Comparison of ENCODE assay signal across 9 mouse cellular contexts in genomic region chr11:43548148-43548547, GRCm38 (mm10). TPM values are rescaled to one million over a fixed set of nuclear protein-coding genes. Genes with fewer than 3 reads are reported as not detected.
A peak's percentile ranks its signal among the peaks of the same experiment; 100 is the strongest.
DNase-seq lines count a peak whose midpoint lies in the region; ATAC-seq and TF ChIP-seq lines count a peak whose summit lies in the region.
"Had no signal": no experiment of that assay in that cellular context is flagged by ENCODE, and none has a peak within 500 bp of the region (broad histone marks: within the 10 kb centered on the region; RNA-seq: fewer than 3 reads in every experiment).

No protein-coding gene starts in this region.

- no peak overlapping the region for H3K9ac ChIP-seq in forebrain, embryonic 15.5 days (replicated peaks)
- no peak overlapping the region for H3K9ac ChIP-seq in lung, postnatal 0 days (replicated peaks; ENCODE audit: low read depth)

- H3K4me2 ChIP-seq in forebrain, embryonic 15.5 days (replicated peaks), result no peak overlapping the region
- H3K4me2 ChIP-seq in lung, postnatal 0 days (replicated peaks; ENCODE audit: low read depth, low read length), result no peak overlapping the region

- H3K4me3 ChIP-seq in forebrain, embryonic 15.5 days, result no peak overlapping the region
- H3K4me3 ChIP-seq in hindbrain, embryonic 10.5 days, result no peak overlapping the region
- H3K4me3 ChIP-seq in lung, postnatal 0 days (ENCODE audit: low read depth, low read length), result no peak overlapping the region

- no peak for TF ChIP-seq EP300 in lung, postnatal 0 days (IDR thresholded peaks at IDR 0.05)

- no peaks in the 10 kb centered on the region for H3K9me3 ChIP-seq in forebrain, embryonic 15.5 days
- no peaks in the 10 kb centered on the region for H3K9me3 ChIP-seq in hindbrain, embryonic 10.5 days
- no peaks in the 10 kb centered on the region for H3K9me3 ChIP-seq in lung, postnatal 0 days (ENCODE audit: low read length)

- WGBS in forebrain, embryonic 15.5 days, result 7% methylated on average over 7 of the region's 7 CpGs
- 39% methylated on average over 7 of the region's 7 CpGs for WGBS in hindbrain, embryonic 10.5 days
- 15% methylated on average over 7 of the region's 7 CpGs for WGBS in lung, postnatal 0 days

- H3K27ac ChIP-seq in forebrain, embryonic 15.5 days (replicated peaks), result peak overlapping the region; percentile 69
- H3K27ac ChIP-seq in hindbrain, embryonic 10.5 days, result peak overlapping the region; percentile 84
- peak overlapping the region; percentile 76 for H3K27ac ChIP-seq in lung, postnatal 0 days (ENCODE audit: low read length)

- no peaks in the 10 kb centered on the region for H3K27me3 ChIP-seq in forebrain, embryonic 15.5 days
- H3K27me3 ChIP-seq in hindbrain, embryonic 10.5 days (ENCODE audit: insufficient read depth, poor library complexity, severe bottlenecking), result no peaks in the 10 kb centered on the region
- no peaks in the 10 kb centered on the region for H3K27me3 ChIP-seq in lung, postnatal 0 days (replicated peaks; ENCODE audit: insufficient read depth, low read length)

- no peaks in the 10 kb centered on the region for H3K36me3 ChIP-seq in forebrain, embryonic 15.5 days
- H3K36me3 ChIP-seq in hindbrain, embryonic 10.5 days, result peaks cover 65% of the 10 kb centered on the region
- no peaks in the 10 kb centered on the region for H3K36me3 ChIP-seq in lung, postnatal 0 days (ENCODE audit: insufficient read depth, low read length)

- peak; percentile 86 for ATAC-seq in forebrain, embryonic 15.5 days (replicated peaks)
- ATAC-seq in lung, postnatal 0 days, result peak; percentile 71
- no peak for ATAC-seq in activated CD4-positive, CD25-positive, alpha-beta regulatory T cell, adult 4 months

- TF ChIP-seq CTCF in lung, postnatal 0 days (IDR thresholded peaks at IDR 0.05), result no peak

- peak; percentile 65 for DNase-seq in layer of hippocampus, adult 11-12 months (ENCODE audit: low spot score)
- DNase-seq in layer of hippocampus, adult 9-10 months (ENCODE audit: low spot score), result no peak
- DNase-seq in hindbrain, embryonic 10.5 days (ENCODE audit: low spot score), result peak; percentile 57
- peak; percentile 64 to 68 for DNase-seq in layer of hippocampus, postnatal 36 days
- DNase-seq in lung, postnatal 0 days (ENCODE audit: low spot score), result peak; percentile 77
- peak; percentile 37 for DNase-seq in right cerebral cortex, postnatal 25 days

- H3K4me1 ChIP-seq in forebrain, embryonic 15.5 days, result peaks cover 33% of the 10 kb centered on the region
- peaks cover 78% of the 10 kb centered on the region for H3K4me1 ChIP-seq in hindbrain, embryonic 10.5 days (replicated peaks)
- H3K4me1 ChIP-seq in lung, postnatal 0 days (ENCODE audit: insufficient read depth, low read depth, low read length), result peaks cover 20% of the 10 kb centered on the region; the same call in 1 of the 2 replicates

RNA-seq across cellular contexts. Expression of gene Ccnjl, which starts 19.6 kb away (rescaled TPM):
- 11.7 and 13.5 TPM in 2 replicates for polyA plus RNA-seq in forebrain, embryonic 15.5 days (2015; fragmentation: Nextera tagmentation; extraction: Ambion mirVana)
- 37.4 and 45.5 TPM in 2 replicates for polyA plus RNA-seq in hindbrain, embryonic 10.5 days (2016; fragmentation: Nextera tagmentation; extraction: Ambion mirVana)
- total RNA-seq in layer of hippocampus, postnatal 36 days (2021), result 10 to 100 TPM in 1 of 2 experiments, 1 to 10 TPM in 1; 8.3 to 11.3 TPM
- polyA plus RNA-seq in lung, postnatal 0 days (2015; fragmentation: Nextera tagmentation; extraction: Ambion mirVana), result 6.5 and 9.4 TPM in 2 replicates
- polyA plus RNA-seq in activated CD4-positive, CD25-positive, alpha-beta regulatory T cell, adult 4 months (2017; shearing (Covaris generic)), result under 1 TPM in 1 of 2 experiments, not detected in 1; 0.17 TPM

RNA-seq across cellular contexts. Expression of gene 4933415A04Rik, which starts 38.7 kb away (rescaled TPM):
- 2.9 and 3.6 TPM in 2 replicates for polyA plus RNA-seq in forebrain, embryonic 15.5 days (2015; fragmentation: Nextera tagmentation; extraction: Ambion mirVana)
- polyA plus RNA-seq in hindbrain, embryonic 10.5 days (2016; fragmentation: Nextera tagmentation; extraction: Ambion mirVana), result 10.4 and 12.8 TPM in 2 replicates
- 1 to 10 TPM; 1.3 to 2.5 TPM for total RNA-seq in layer of hippocampus, postnatal 36 days (2021)
- 2.9 and 3.9 TPM in 2 replicates for polyA plus RNA-seq in lung, postnatal 0 days (2015; fragmentation: Nextera tagmentation; extraction: Ambion mirVana)
- not detected for polyA plus RNA-seq in activated CD4-positive, CD25-positive, alpha-beta regulatory T cell, adult 4 months (2017; shearing (Covaris generic))

RNA-seq across cellular contexts. Expression of gene Fabp6, which starts 53.2 kb away (rescaled TPM):
- polyA plus RNA-seq in forebrain, embryonic 15.5 days (2015; fragmentation: Nextera tagmentation; extraction: Ambion mirVana), result not detected in 2 replicates
- polyA plus RNA-seq in hindbrain, embryonic 10.5 days (2016; fragmentation: Nextera tagmentation; extraction: Ambion mirVana), result not detected in 2 replicates
- not detected for total RNA-seq in layer of hippocampus, postnatal 36 days (2021)
- polyA plus RNA-seq in lung, postnatal 0 days (2015; fragmentation: Nextera tagmentation; extraction: Ambion mirVana), result 0.47 TPM in 1 of 2 replicates, not detected in the other
- polyA plus RNA-seq in activated CD4-positive, CD25-positive, alpha-beta regulatory T cell, adult 4 months (2017; shearing (Covaris generic)), result not detected
- polyA plus RNA-seq: C2C12 had no signal
